Mouse (Mus musculus) liver, adult 2 months (tissue): ENCODE data around the gene Ang4.

Experiments used
- CTCF ChIP-seq: fragments of 200-500 bp; IDR thresholded peaks from 2 replicates; pipeline ENCODE4 v1.5.1; 2011; ENCODE audit warnings: low read depth, low read length, control low read depth
- POLR2A ChIP-seq: fragments of 200-500 bp; IDR thresholded peaks from 2 replicates; pipeline ENCODE4 v1.6.1; 2011; ENCODE audit warnings: low read length, control low read depth; ENCODE audit not compliant: insufficient read depth; ENCODE audit errors: extremely low read depth

DNA sequence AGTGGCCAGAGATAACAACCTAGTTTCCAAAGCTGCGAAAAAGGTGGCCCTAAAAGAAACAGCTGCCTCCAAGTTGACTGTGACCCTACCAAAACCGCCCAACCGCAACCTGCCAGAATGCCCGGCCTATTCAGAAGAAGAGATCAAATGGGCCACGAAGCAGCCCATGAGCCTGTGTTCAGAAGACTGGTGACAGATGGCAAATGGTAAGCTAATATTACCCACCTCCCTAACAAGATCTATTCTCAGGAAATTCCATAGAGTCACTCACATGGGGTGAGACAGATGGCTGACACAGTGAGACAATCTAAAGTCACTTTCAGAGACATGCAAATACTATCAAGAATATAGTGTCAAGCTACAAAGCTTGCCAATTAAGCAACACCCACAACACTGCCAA lies 13.7 kb upstream of the Ang4 start:
- no peak for TF ChIP-seq CTCF
- TF ChIP-seq POLR2A = no peak
